Mouse (Mus musculus): ENCODE measurements around the gene Tmc8.

GRCm38 (mm10) chr11:117791441-117791761, 9.5 kb downstream of the Tmc8 start:
- TF ChIP-seq CTCF (conservative IDR thresholded peaks at IDR 0.05; ENCODE audit: insufficient read depth, insufficient read length, low read depth, low read length), result no peak
- TF ChIP-seq POLR2A (IDR thresholded peaks at IDR 0.05; ENCODE audit: low read depth, low read length), result no peak

All from kidney, adult 2 months (tissue).